Mouse (Mus musculus): Measurements from ENCODE around the gene Slc23a4. TPM values are rescaled to one million over a fixed set of nuclear protein-coding genes. Genes with fewer than 3 reads are reported as not detected.

Slc23a4 gene
- polyA plus RNA-seq, 1 experiment from 2014 or later, result 0.21 TPM

GRCm38 (mm10) chr6:34995265-34995681 is 7.1 kb upstream of the Slc23a4 start:
- no peaks in the 10 kb centered on the region for H3K4me1 ChIP-seq (replicated peaks; ENCODE audit: insufficient read depth, low read length)
- H3K9me3 ChIP-seq (replicated peaks; ENCODE audit: low read length), result no peaks in the 10 kb centered on the region
- ATAC-seq (replicated peaks; ENCODE audit: low FRiP score, low read depth), result peak; percentile 61; the same call in 1 of the 2 replicates
- H3K4me3 ChIP-seq (replicated peaks; ENCODE audit: low read depth, low read length), result no peak overlapping the region
- WGBS, result 2% methylated on average over 13 of the region's 13 CpGs
- no peaks in the 10 kb centered on the region for H3K27me3 ChIP-seq (ENCODE audit: insufficient read depth, low read length)
- H3K4me2 ChIP-seq (ENCODE audit: low read length), result peak overlapping the region; percentile 53
- H3K27ac ChIP-seq, result no peak overlapping the region
- no peak overlapping the region for H3K9ac ChIP-seq (ENCODE audit: low read depth, low read length)
- no peaks in the 10 kb centered on the region for H3K36me3 ChIP-seq (ENCODE audit: insufficient read depth, low read length)
- peak; percentile 93 for DNase-seq (ENCODE audit: low spot score)
- peak; percentile 92 for TF ChIP-seq CTCF (IDR thresholded peaks at IDR 0.05; ENCODE audit: low read depth)

GRCm38 (mm10) chr6:34994692-34995091 is 6.5 kb upstream of the Slc23a4 start:
- TF ChIP-seq CTCF (IDR thresholded peaks at IDR 0.05; ENCODE audit: low read depth), result no peak

GRCm38 (mm10) chr6:34989263-34989662 is 1.1 kb upstream of the Slc23a4 start:
- TF ChIP-seq CTCF (IDR thresholded peaks at IDR 0.05; ENCODE audit: low read depth), result no peak
- H3K4me3 ChIP-seq (replicated peaks; ENCODE audit: low read depth, low read length), result no peak overlapping the region
- no peak overlapping the region for H3K9ac ChIP-seq (ENCODE audit: low read depth, low read length)
- H3K4me1 ChIP-seq (replicated peaks; ENCODE audit: insufficient read depth, low read length), result peaks cover 3% of the 10 kb centered on the region; the same call in 1 of the 2 replicates
- H3K4me2 ChIP-seq (ENCODE audit: low read length), result no peak overlapping the region
- no peaks in the 10 kb centered on the region for H3K36me3 ChIP-seq (ENCODE audit: insufficient read depth, low read length)
- 51% methylated on average over 6 of the region's 6 CpGs for WGBS
- ATAC-seq (replicated peaks; ENCODE audit: low FRiP score, low read depth) (no peak), DNase-seq (ENCODE audit: low spot score) (no peak)
- no peak overlapping the region for H3K27ac ChIP-seq
- H3K27me3 ChIP-seq (ENCODE audit: insufficient read depth, low read length), result no peaks in the 10 kb centered on the region
- no peaks in the 10 kb centered on the region for H3K9me3 ChIP-seq (replicated peaks; ENCODE audit: low read length)

More at GRCm38 (mm10) chr6:34994692-34995091, 6.5 kb upstream of the Slc23a4 start:
- 56% methylated on average over 5 of the region's 5 CpGs for WGBS
- H3K27me3 ChIP-seq (ENCODE audit: insufficient read depth, low read length), result no peaks in the 10 kb centered on the region
- ATAC-seq (replicated peaks; ENCODE audit: low FRiP score, low read depth) (no peak), DNase-seq (ENCODE audit: low spot score) (no peak)
- H3K9me3 ChIP-seq (replicated peaks; ENCODE audit: low read length), result no peaks in the 10 kb centered on the region
- H3K4me2 ChIP-seq (ENCODE audit: low read length), result peak overlapping the region; percentile 53
- no peaks in the 10 kb centered on the region for H3K4me1 ChIP-seq (replicated peaks; ENCODE audit: insufficient read depth, low read length)
- H3K36me3 ChIP-seq (ENCODE audit: insufficient read depth, low read length), result no peaks in the 10 kb centered on the region
- H3K4me3 ChIP-seq (replicated peaks; ENCODE audit: low read depth, low read length), result no peak overlapping the region
- no peak overlapping the region for H3K9ac ChIP-seq (ENCODE audit: low read depth, low read length)
- no peak overlapping the region for H3K27ac ChIP-seq

GRCm38 (mm10) chr6:34987085-34987645 is 1.0 kb downstream of the Slc23a4 start:
- 91% methylated on average over 12 of the region's 12 CpGs for WGBS
- no peak for DNase-seq (ENCODE audit: low spot score)
- Histone ChIP-seq H3K4me2 (ENCODE audit: low read length) (no peak overlapping the region), H3K27ac (no peak overlapping the region), H3K36me3 (ENCODE audit: insufficient read depth, low read length) (no peaks in the 10 kb centered on the region), H3K4me1 (replicated peaks; ENCODE audit: insufficient read depth, low read length) (peaks cover 3% of the 10 kb centered on the region; the same call in 1 of the 2 replicates), H3K9me3 (replicated peaks; ENCODE audit: low read length) (no peaks in the 10 kb centered on the region), H3K27me3 (ENCODE audit: insufficient read depth, low read length) (no peaks in the 10 kb centered on the region), H3K4me3 (replicated peaks; ENCODE audit: low read depth, low read length) (no peak overlapping the region), H3K9ac (ENCODE audit: low read depth, low read length) (no peak overlapping the region)
- ATAC-seq (replicated peaks; ENCODE audit: low FRiP score, low read depth), result no peak
- no peak for TF ChIP-seq CTCF (IDR thresholded peaks at IDR 0.05; ENCODE audit: low read depth)

- TF ChIP-seq CTCF (IDR thresholded peaks at IDR 0.05; ENCODE audit: low read depth), result no peak
- no peak for DNase-seq (ENCODE audit: low spot score)
Measured at GRCm38 (mm10) chr6:34980661-34981060, 7.5 kb downstream of the Slc23a4 start.

GRCm38 (mm10) chr6:34979291-34979690 is 8.9 kb downstream of the Slc23a4 start:
- Histone ChIP-seq H3K4me1 (replicated peaks; ENCODE audit: insufficient read depth, low read length) (no peaks in the 10 kb centered on the region), H3K27me3 (ENCODE audit: insufficient read depth, low read length) (no peaks in the 10 kb centered on the region)
- no peak for DNase-seq (ENCODE audit: low spot score)

More at GRCm38 (mm10) chr6:34980661-34981060, 7.5 kb downstream of the Slc23a4 start:
- Histone ChIP-seq H3K4me2 (ENCODE audit: low read length) (no peak overlapping the region), H3K36me3 (ENCODE audit: insufficient read depth, low read length) (no peaks in the 10 kb centered on the region), H3K4me1 (replicated peaks; ENCODE audit: insufficient read depth, low read length) (no peaks in the 10 kb centered on the region), H3K27ac (no peak overlapping the region), H3K9ac (ENCODE audit: low read depth, low read length) (no peak overlapping the region), H3K4me3 (replicated peaks; ENCODE audit: low read depth, low read length) (no peak overlapping the region), H3K9me3 (replicated peaks; ENCODE audit: low read length) (no peaks in the 10 kb centered on the region), H3K27me3 (ENCODE audit: insufficient read depth, low read length) (no peaks in the 10 kb centered on the region)
- 71% methylated on average over 9 of the region's 9 CpGs for WGBS
- no peak for ATAC-seq (replicated peaks; ENCODE audit: low FRiP score, low read depth)

More at GRCm38 (mm10) chr6:34979291-34979690, 8.9 kb downstream of the Slc23a4 start:
- 73% methylated on average over 3 of the region's 3 CpGs for WGBS
- Histone ChIP-seq H3K4me2 (ENCODE audit: low read length) (no peak overlapping the region), H3K9me3 (replicated peaks; ENCODE audit: low read length) (no peaks in the 10 kb centered on the region), H3K9ac (ENCODE audit: low read depth, low read length) (no peak overlapping the region), H3K36me3 (ENCODE audit: insufficient read depth, low read length) (no peaks in the 10 kb centered on the region), H3K4me3 (replicated peaks; ENCODE audit: low read depth, low read length) (no peak overlapping the region), H3K27ac (no peak overlapping the region)
- ATAC-seq (replicated peaks; ENCODE audit: low FRiP score, low read depth), result no peak
- TF ChIP-seq CTCF (IDR thresholded peaks at IDR 0.05; ENCODE audit: low read depth), result no peak
